Mouse (Mus musculus): ENCODE measurements around the gene Oaz2. TPM values are rescaled to one million over a fixed set of nuclear protein-coding genes. Genes with fewer than 3 reads are reported as not detected.

Gene Oaz2
- polyA plus RNA-seq, 1 experiment: 48.0 TPM

- WGBS: 74% methylated on average over 1 of the region's 1 CpGs
- DNase-seq (ENCODE audit: low read depth in 1 of 2, low spot score in 2 of 2): no peak
- Histone ChIP-seq H3K36me3 (ENCODE audit: control insufficient read depth, insufficient read depth, low read length) (no peaks in the 10 kb centered on the region), H3K27me3 (ENCODE audit: control insufficient read depth, insufficient read depth, low read length) (no peaks in the 10 kb centered on the region; the same call in 1 of the 2 replicates), H3K4me1 (ENCODE audit: control insufficient read depth, insufficient read depth, insufficient read length) (no peaks in the 10 kb centered on the region), H3K27ac (ENCODE audit: insufficient read depth, low read length) (no peak overlapping the region), H3K4me3 (ENCODE audit: extremely low read depth, insufficient read depth, insufficient read length) (no peak overlapping the region)
- TF ChIP-seq CTCF (IDR thresholded peaks at IDR 0.05; ENCODE audit: extremely low read depth, insufficient read depth, insufficient read length, insufficient replicate concordance) (no peak), POLR2A (IDR thresholded peaks at IDR 0.05; ENCODE audit: low read depth, low read length) (no peak)
Observed at GRCm38 (mm10) chr9:65661493-65661892, 6.3 kb upstream of the Oaz2 start.

DNA sequence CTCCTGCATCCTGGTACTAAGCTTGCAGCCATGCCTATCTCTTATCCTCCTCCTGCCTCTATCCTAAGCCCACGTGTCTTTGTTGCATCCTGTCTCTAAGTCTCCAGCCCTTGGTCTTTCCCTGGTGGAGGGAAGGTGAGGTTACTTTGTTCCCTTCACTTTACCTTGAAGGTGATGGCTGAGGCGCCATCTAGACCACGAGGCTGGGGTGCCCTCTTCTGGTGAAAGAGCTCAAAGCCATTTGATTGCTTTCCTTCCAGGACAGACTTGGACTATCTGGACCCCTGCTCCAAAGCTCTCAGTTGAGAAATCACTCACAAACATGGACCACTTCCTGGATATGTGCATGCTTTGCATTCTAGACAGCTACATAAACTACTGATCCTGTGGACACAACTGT lies 3.6 kb upstream of the Oaz2 start:
- WGBS: 3% methylated on average over 3 of the region's 3 CpGs
- H3K27ac ChIP-seq (ENCODE audit: insufficient read depth, low read length): no peak overlapping the region
- DNase-seq (ENCODE audit: low read depth in 1 of 2, low spot score in 2 of 2): peak in 1 of 2 experiments; percentile 53
- no peaks in the 10 kb centered on the region for H3K27me3 ChIP-seq (ENCODE audit: control insufficient read depth, insufficient read depth, low read length)
- no peak overlapping the region for H3K4me3 ChIP-seq (ENCODE audit: extremely low read depth, insufficient read depth, insufficient read length)
- peak; percentile 73; the same call in 1 of the 2 replicates for TF ChIP-seq CTCF (IDR thresholded peaks at IDR 0.05; ENCODE audit: extremely low read depth, insufficient read depth, insufficient read length, insufficient replicate concordance)
- no peak for TF ChIP-seq POLR2A (IDR thresholded peaks at IDR 0.05; ENCODE audit: low read depth, low read length)
- H3K36me3 ChIP-seq (ENCODE audit: control insufficient read depth, insufficient read depth, low read length): no peaks in the 10 kb centered on the region
- no peaks in the 10 kb centered on the region for H3K4me1 ChIP-seq (ENCODE audit: control insufficient read depth, insufficient read depth, insufficient read length)

DNA sequence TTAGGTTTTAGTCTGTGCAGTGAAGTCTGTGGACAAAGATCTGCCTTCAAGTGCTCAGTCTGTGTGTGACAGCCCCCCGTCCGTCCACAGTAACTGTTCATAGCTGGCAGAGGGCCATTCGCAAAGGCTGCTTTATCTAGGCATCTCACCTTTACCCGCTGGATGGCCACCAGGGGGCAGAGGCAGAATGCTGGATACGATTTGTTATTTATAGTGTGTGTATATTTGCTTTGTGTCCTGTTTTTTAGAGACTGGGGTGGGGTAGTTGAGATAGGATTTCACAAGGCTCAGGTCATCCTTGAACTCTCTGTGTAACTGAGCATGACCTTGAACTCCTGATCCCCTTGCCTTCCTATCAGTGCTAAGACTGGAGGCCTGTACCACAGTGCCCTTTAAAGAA lies 1.8 kb upstream of the Oaz2 start:
- Histone ChIP-seq H3K4me1 (ENCODE audit: control insufficient read depth, insufficient read depth, insufficient read length) (no peaks in the 10 kb centered on the region), H3K4me3 (ENCODE audit: extremely low read depth, insufficient read depth, insufficient read length) (no peak overlapping the region), H3K27me3 (ENCODE audit: control insufficient read depth, insufficient read depth, low read length) (no peaks in the 10 kb centered on the region), H3K36me3 (ENCODE audit: control insufficient read depth, insufficient read depth, low read length) (no peaks in the 10 kb centered on the region), H3K27ac (ENCODE audit: insufficient read depth, low read length) (no peak overlapping the region)
- 10% methylated on average over 5 of the region's 5 CpGs for WGBS
- DNase-seq (ENCODE audit: low read depth in 1 of 2, low spot score in 2 of 2): peak in 1 of 2 experiments; percentile 49
- TF ChIP-seq CTCF (IDR thresholded peaks at IDR 0.05; ENCODE audit: extremely low read depth, insufficient read depth, insufficient read length, insufficient replicate concordance): peak; percentile 49; the same call in 1 of the 2 replicates
- TF ChIP-seq POLR2A (IDR thresholded peaks at IDR 0.05; ENCODE audit: low read depth, low read length): no peak

DNA sequence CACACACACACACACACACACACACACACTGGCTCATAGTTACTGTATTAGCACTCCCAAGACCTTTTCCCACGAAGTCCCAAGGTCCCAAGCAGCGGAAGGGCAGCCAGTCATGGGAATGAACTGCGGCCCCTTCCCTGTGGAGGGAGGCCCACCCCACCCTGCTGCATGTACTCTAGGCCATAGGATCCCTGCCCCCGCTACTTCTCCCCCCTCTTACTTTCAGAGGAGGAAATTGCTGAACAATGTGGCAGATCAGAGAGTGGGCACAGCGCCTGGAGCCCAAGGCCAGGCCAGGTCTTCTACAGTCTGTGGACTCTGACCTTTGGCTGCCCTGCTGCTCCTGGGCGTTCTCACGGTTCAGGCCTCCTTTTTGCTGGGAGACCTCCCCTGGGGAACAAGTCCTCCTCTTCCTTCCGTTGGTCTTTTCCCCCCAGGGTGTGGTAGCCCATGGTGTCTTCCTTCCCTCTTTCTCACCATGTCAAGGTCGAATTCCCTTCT lies 3.7 kb downstream of the Oaz2 start:
- Histone ChIP-seq H3K36me3 (ENCODE audit: control insufficient read depth, insufficient read depth, low read length) (no peaks in the 10 kb centered on the region), H3K27me3 (ENCODE audit: control insufficient read depth, insufficient read depth, low read length) (no peaks in the 10 kb centered on the region), H3K27ac (ENCODE audit: insufficient read depth, low read length) (no peak overlapping the region), H3K4me3 (ENCODE audit: extremely low read depth, insufficient read depth, insufficient read length) (no peak overlapping the region), H3K4me1 (ENCODE audit: control insufficient read depth, insufficient read depth, insufficient read length) (peaks cover 3% of the 10 kb centered on the region; the same call in 1 of the 2 replicates)
- WGBS: 45% methylated on average over 9 of the region's 9 CpGs
- no peak for DNase-seq (ENCODE audit: low read depth in 1 of 2, low spot score in 2 of 2)
- no peak for TF ChIP-seq CTCF (IDR thresholded peaks at IDR 0.05; ENCODE audit: extremely low read depth, insufficient read depth, insufficient read length, insufficient replicate concordance)
- no peak for TF ChIP-seq POLR2A (IDR thresholded peaks at IDR 0.05; ENCODE audit: low read depth, low read length)

GRCm38 (mm10) chr9:65672996-65673395 lies 5.2 kb downstream of the Oaz2 start:
- no peaks in the 10 kb centered on the region for H3K36me3 ChIP-seq (ENCODE audit: control insufficient read depth, insufficient read depth, low read length)
- no peak overlapping the region for H3K27ac ChIP-seq (ENCODE audit: insufficient read depth, low read length)
- TF ChIP-seq CTCF (IDR thresholded peaks at IDR 0.05; ENCODE audit: extremely low read depth, insufficient read depth, insufficient read length, insufficient replicate concordance) (no peak), POLR2A (IDR thresholded peaks at IDR 0.05; ENCODE audit: low read depth, low read length) (no peak)
- H3K4me3 ChIP-seq (ENCODE audit: extremely low read depth, insufficient read depth, insufficient read length): no peak overlapping the region
- no peaks in the 10 kb centered on the region for H3K27me3 ChIP-seq (ENCODE audit: control insufficient read depth, insufficient read depth, low read length)
- 83% methylated on average over 11 of the region's 11 CpGs for WGBS
- peaks cover 6% of the 10 kb centered on the region; the same call in 1 of the 2 replicates for H3K4me1 ChIP-seq (ENCODE audit: control insufficient read depth, insufficient read depth, insufficient read length)
- DNase-seq (ENCODE audit: low read depth in 1 of 2, low spot score in 2 of 2): no peak

DNA sequence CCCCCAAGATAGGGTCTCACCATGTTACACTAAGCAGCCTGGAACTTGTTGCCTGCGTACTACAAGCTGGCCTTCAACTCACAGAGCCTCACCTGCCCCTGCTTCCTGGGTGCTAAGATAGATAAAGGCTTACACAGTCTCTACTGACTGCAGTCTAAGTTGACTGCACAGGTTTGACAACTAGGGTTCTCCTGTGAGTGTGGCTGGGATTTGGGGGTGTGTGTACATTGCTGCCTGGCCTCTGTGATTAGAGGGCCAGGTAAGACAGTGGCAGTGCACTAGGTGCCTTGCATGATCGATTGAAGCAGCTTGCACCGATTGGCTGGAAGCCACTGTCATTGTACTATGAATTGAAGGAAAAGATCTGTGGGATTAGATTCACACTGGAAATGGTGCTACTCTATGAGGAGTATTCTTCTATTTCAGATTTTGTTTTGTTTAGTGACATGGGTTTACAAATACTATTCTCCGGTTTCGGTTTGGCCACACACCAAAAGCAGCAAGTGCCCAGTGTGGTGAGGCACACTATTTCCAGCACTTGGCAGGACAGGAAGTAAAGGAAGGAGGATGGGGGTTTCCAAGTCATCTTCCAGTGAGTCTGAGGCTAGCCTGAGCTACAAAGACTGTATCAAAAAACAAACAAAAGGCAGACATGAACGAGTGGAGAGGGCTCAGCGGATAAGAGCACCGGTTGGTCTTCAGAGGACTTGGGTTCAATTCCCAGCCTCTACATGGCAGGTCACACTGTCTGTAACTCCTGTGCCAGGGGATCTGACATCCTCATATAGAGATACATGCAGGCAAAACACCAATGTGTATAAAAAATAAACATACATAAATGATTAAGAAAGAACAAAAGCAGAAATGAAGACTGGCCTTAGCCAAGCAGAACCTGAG lies 7.9 kb downstream of the Oaz2 start:
- H3K4me3 ChIP-seq (ENCODE audit: extremely low read depth, insufficient read depth, insufficient read length): peak overlapping the region; percentile 51
- H3K4me1 ChIP-seq (ENCODE audit: control insufficient read depth, insufficient read depth, insufficient read length): peaks cover 6% of the 10 kb centered on the region; the same call in 1 of the 2 replicates
- TF ChIP-seq CTCF (IDR thresholded peaks at IDR 0.05; ENCODE audit: extremely low read depth, insufficient read depth, insufficient read length, insufficient replicate concordance) (no peak), POLR2A (IDR thresholded peaks at IDR 0.05; ENCODE audit: low read depth, low read length) (no peak)
- DNase-seq (ENCODE audit: low read depth in 1 of 2, low spot score in 2 of 2): no peak
- H3K27ac ChIP-seq (ENCODE audit: insufficient read depth, low read length): 0 out of 2 replicates have a peak overlapping the region, but pooled peaks have one; percentile 12
- WGBS: 50% methylated on average over 8 of the region's 8 CpGs
- H3K36me3 ChIP-seq (ENCODE audit: control insufficient read depth, insufficient read depth, low read length): no peaks in the 10 kb centered on the region
- H3K27me3 ChIP-seq (ENCODE audit: control insufficient read depth, insufficient read depth, low read length): no peaks in the 10 kb centered on the region
